Mouse (Mus musculus): Measurements from ENCODE around the gene Plcg2.

- TF ChIP-seq CTCF (IDR thresholded peaks at IDR 0.05; ENCODE audit: low read depth) (no peak), EP300 (IDR thresholded peaks at IDR 0.05; ENCODE audit: low read depth) (no peak)
These were observed 18.9 kb downstream of the Plcg2 start for GRCm38 (mm10) chr8:117516876-117517565.

Data from liver, embryonic 14.5 days (tissue).